Mouse (Mus musculus): ENCODE data around the gene Ccrl2.

DNA sequence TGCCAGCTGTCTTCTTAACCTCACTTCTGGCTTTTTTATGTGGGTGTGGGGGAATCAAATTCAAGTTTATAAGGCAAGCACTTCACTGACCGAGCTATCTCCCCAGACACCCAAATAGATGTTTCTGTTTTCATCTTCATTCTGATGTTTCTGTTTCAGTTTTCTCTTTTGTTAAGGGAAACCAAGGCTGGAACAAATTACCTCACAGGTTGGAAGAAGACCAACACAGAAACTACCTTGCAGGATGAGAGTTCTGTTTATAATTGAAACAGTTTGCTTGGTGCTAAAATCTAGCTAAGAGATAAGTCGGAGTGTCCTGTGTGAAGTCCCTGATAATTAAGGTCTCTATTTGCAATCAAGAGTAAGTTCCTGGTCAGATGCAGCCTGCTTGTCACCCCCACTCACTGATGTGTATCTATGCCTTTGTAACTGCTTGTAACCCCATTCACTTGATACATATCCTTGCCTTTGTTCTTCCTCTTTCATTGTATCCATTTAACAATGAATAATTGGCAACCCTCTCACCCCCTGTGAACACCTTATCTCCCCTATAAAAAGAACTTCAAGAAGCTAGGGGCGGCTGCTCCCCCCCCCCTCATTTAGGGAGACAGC is 29.8 kb upstream of the Ccrl2 start:
- no peak for TF ChIP-seq CTCF (IDR thresholded peaks at IDR 0.05; ENCODE audit: insufficient read depth, low read depth, low read length)
- no peak for TF ChIP-seq POLR2A (IDR thresholded peaks at IDR 0.05; ENCODE audit: insufficient read depth, low read depth, low read length)

All from olfactory bulb, adult 2 months (tissue).